Mouse (Mus musculus) heart, embryonic 12.5 days (tissue): ENCODE data around the gene Dyrk1b. TPM values are rescaled to one million over a fixed set of nuclear protein-coding genes. Genes with fewer than 3 reads are reported as not detected.

ENCODE experiments used
- ATAC-seq: fragments of 200-750 bp; cut with Nextera tagmentation; 2 replicates; pipeline ENCODE4 v1.8.0; 2017; ENCODE audit warnings: moderate TSS enrichment, moderate library complexity; ENCODE audit not compliant: insufficient number of reproducible peaks, low FRiP score
- H3K27ac ChIP-seq: fragments of 300-500 bp; sonication (generic); 2 replicates; pipeline ENCODE4 v1.5.1; 2016; ENCODE audit warnings: mild to moderate bottlenecking, moderate library complexity; ENCODE audit not compliant: poor library complexity, severe bottlenecking
- H3K27me3 ChIP-seq: fragments of 300-500 bp; sonication (generic); replicated peaks from 2 replicates; pipeline ENCODE4 v1.6.1; 2016; ENCODE audit warnings: mild to moderate bottlenecking, moderate library complexity
- H3K36me3 ChIP-seq: fragments of 300-500 bp; sonication (generic); 2 replicates; pipeline ENCODE4 v1.6.1; 2016; ENCODE audit warnings: mild to moderate bottlenecking, moderate library complexity
- H3K4me1 ChIP-seq: fragments of 300-500 bp; sonication (generic); replicated peaks from 2 replicates; pipeline ENCODE4 v1.6.1; 2016; ENCODE audit warnings: mild to moderate bottlenecking
- H3K4me2 ChIP-seq: fragments of 300-500 bp; sonication (generic); 2 replicates; pipeline ENCODE4 v1.6.1; 2016; ENCODE audit warnings: mild to moderate bottlenecking, moderate library complexity
- H3K4me3 ChIP-seq: fragments of 300-500 bp; sonication (generic); 2 replicates; pipeline ENCODE4 v1.5.1; 2016; ENCODE audit warnings: mild to moderate bottlenecking
- H3K9ac ChIP-seq: fragments of 300-500 bp; sonication (generic); 2 replicates; pipeline ENCODE4 v1.6.1; 2016; ENCODE audit warnings: mild to moderate bottlenecking, moderate library complexity
- H3K9me3 ChIP-seq: fragments of 300-500 bp; sonication (generic); replicated peaks from 2 replicates; pipeline ENCODE4 v1.6.1; 2016; ENCODE audit warnings: mild to moderate bottlenecking, moderate library complexity
- WGBS: fragments of 180-500 bp; shearing (Covaris S2); methylation state at CpG from one replicate; pipeline ENCODE4 v1.1.7; 2016; 5-methylcytosine and 5-hydroxymethylcytosine counted together
- polyA plus RNA-seq: library from polyadenylated mRNA; unstranded; fragments of >200 nt; fragmentation: Nextera tagmentation; extraction: Ambion mirVana; gene quantifications from 2 replicates; pipeline ENCODE4 v1.2.1, GENCODE M21; 2016

Gene Dyrk1b
- polyA plus RNA-seq, 1 experiment from 2014 or later: 9.1 TPM

GRCm38 (mm10) chr7:28169489-28170422 is 9.5 kb upstream of the Dyrk1b start, which contains the start of gene Fbl:
Gene Fbl, plus strand, starts transcription at chr7:28169710.
- Histone ChIP-seq H3K4me2 (peak within 1 kb of the TSS; percentile 88), H3K4me1 (peaks cover 27% of the 10 kb centered on the region), H3K9me3 (peaks cover 5% of the 10 kb centered on the region), H3K36me3 (peaks cover 2% of the 10 kb centered on the region), H3K9ac (peak within 1 kb of the TSS; percentile 86), H3K27ac (peak within 1 kb of the TSS; percentile 82), H3K27me3 (no peaks in the 10 kb centered on the region), H3K4me3 (peak within 1 kb of the TSS; percentile 72)
- WGBS: under 1% methylated on average over 79 of the region's 80 CpGs
- peak; percentile 93 for ATAC-seq

GRCm38 (mm10) chr7:28175358-28175757 is 3.9 kb upstream of the Dyrk1b start:
- no peak for ATAC-seq
- Histone ChIP-seq H3K4me3 (no peak overlapping the region), H3K9ac (no peak overlapping the region), H3K36me3 (peaks cover 37% of the 10 kb centered on the region), H3K27ac (no peak overlapping the region), H3K9me3 (no peaks in the 10 kb centered on the region), H3K27me3 (no peaks in the 10 kb centered on the region), H3K4me1 (peaks cover 19% of the 10 kb centered on the region), H3K4me2 (no peak overlapping the region)
- 86% methylated on average over 4 of the region's 4 CpGs for WGBS

DNA sequence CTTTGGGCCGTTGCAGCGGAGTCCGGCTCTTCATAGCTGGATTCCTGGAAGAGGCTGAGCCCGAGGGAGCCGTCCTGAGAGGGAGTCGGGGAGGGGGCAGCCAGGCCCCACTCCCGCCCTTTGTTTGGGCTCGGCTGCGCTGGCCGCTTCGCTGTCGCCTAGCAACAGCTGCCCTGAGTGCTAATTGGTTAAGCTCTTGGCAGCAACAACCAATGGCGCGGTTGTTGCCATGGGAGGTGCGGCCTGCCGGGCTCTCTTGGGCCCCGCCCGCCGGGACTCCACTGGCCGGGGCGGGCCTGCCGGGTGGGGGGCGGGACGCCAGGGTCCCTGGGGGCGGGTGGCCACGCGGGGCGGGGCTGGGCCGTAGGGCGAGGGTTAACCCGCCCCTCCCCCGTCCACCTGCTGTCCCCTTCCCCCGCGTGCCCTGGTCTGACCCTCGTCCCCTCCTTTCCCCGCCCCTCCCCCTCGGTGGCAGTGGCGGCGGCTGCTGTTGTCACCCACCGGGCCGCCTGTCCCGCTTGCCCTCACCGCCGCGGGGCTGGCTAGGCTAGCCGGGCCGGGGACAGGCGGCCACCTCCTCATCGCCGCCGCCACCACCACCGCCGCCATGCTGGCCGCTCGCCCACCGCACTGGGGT is 590 bp downstream of the Dyrk1b start:
- peak overlapping the region; percentile 92 for H3K4me2 ChIP-seq
- H3K27ac ChIP-seq: peak overlapping the region; percentile 78
- no peaks in the 10 kb centered on the region for H3K27me3 ChIP-seq
- peaks cover 13% of the 10 kb centered on the region for H3K4me1 ChIP-seq
- peaks cover 71% of the 10 kb centered on the region for H3K36me3 ChIP-seq
- peak overlapping the region; percentile 95 for H3K4me3 ChIP-seq
- no peaks in the 10 kb centered on the region for H3K9me3 ChIP-seq
- 1% methylated on average over 42 of the region's 56 CpGs for WGBS
- ATAC-seq: peak; percentile 97
- peak overlapping the region; percentile 95 for H3K9ac ChIP-seq

DNA sequence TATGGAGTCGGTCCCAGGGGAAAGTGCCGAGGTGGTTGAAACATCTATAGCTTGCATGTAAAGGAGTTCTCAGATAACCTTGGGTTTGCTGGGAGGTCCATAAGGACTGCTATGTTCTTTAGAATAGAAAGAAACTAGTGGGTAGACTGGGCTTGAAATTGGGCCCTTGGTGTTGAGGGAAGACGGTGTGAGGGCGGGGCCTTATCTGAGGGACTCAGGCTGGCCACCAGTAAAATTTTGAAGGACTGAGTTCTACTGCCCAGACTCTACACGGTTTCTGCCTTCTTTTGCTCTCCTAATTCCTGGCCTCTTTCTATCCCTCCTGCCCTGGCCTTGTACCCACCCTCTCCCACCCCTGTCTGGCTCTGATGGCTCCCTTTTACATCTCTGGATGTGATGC is 1.6 kb downstream of the Dyrk1b start:
- H3K36me3 ChIP-seq: peaks cover 71% of the 10 kb centered on the region
- peak overlapping the region; percentile 95 for H3K4me3 ChIP-seq
- peak overlapping the region; percentile 95; the same call in 1 of the 2 replicates for H3K9ac ChIP-seq
- 67% methylated on average over 5 of the region's 5 CpGs for WGBS
- peak overlapping the region; percentile 92 for H3K4me2 ChIP-seq
- no peak overlapping the region for H3K27ac ChIP-seq
- no peak for ATAC-seq
- no peaks in the 10 kb centered on the region for H3K27me3 ChIP-seq
- no peaks in the 10 kb centered on the region for H3K9me3 ChIP-seq
- peaks cover 13% of the 10 kb centered on the region for H3K4me1 ChIP-seq

GRCm38 (mm10) chr7:28181376-28181775 is 2.1 kb downstream of the Dyrk1b start:
- ATAC-seq: no peak
- Histone ChIP-seq H3K27me3 (no peaks in the 10 kb centered on the region), H3K9ac (peak overlapping the region; percentile 37; the same call in 1 of the 2 replicates), H3K27ac (no peak overlapping the region), H3K4me1 (peaks cover 13% of the 10 kb centered on the region), H3K36me3 (peaks cover 71% of the 10 kb centered on the region), H3K9me3 (no peaks in the 10 kb centered on the region), H3K4me3 (no peak overlapping the region), H3K4me2 (no peak overlapping the region)
- 96% methylated on average over 12 of the region's 12 CpGs for WGBS

GRCm38 (mm10) chr7:28182320-28182719 is 3.1 kb downstream of the Dyrk1b start:
- H3K36me3 ChIP-seq: peaks cover 71% of the 10 kb centered on the region
- H3K27me3 ChIP-seq: no peaks in the 10 kb centered on the region
- H3K9ac ChIP-seq: no peak overlapping the region
- H3K27ac ChIP-seq: no peak overlapping the region
- no peak overlapping the region for H3K4me2 ChIP-seq
- WGBS: 95% methylated on average over 22 of the region's 22 CpGs
- no peaks in the 10 kb centered on the region for H3K9me3 ChIP-seq
- ATAC-seq: no peak
- peaks cover 13% of the 10 kb centered on the region for H3K4me1 ChIP-seq
- H3K4me3 ChIP-seq: no peak overlapping the region

DNA sequence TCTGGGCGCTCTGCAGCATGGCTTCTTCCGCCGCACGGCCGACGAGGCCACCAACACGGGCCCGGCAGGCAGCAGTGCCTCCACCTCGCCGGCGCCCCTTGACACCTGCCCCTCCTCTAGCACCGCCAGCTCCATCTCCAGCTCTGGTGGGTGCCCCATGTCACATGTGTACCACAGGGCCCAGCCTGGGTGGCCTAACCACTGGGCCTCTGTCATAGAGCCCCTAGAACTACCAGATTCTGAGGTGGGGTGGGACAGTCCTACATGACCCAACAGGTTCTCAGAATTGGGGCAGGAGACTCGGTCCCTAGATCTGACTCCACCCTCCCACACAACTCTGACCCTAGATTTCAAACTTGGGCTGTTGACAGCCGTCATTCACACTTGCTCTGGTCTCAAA is 6.6 kb downstream of the Dyrk1b start:
- 88% methylated on average over 14 of the region's 14 CpGs for WGBS

DNA sequence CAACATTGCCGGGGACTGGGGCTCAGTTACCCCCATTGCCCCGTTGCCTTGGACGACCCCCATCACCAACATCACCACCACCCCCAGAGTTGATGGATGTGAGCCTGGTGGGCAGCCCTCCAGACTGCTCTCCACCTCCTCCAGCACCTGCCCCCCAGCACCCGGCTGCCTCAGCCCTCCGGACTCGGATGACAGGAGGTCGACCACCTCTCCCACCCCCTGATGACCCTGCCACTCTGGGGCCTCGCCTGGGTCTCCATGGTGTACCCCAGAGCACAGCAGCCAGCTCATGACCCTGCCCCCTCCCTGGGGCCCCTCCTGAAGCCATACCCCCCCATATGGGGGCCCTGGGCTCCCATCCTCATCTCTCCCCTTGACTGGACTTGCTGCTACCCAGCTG is 7.4 kb downstream of the Dyrk1b start:
- Histone ChIP-seq H3K36me3 (peaks cover 98% of the 10 kb centered on the region), H3K4me1 (no peaks in the 10 kb centered on the region), H3K4me3 (no peak overlapping the region), H3K9me3 (no peaks in the 10 kb centered on the region), H3K27me3 (no peaks in the 10 kb centered on the region), H3K9ac (no peak overlapping the region), H3K4me2 (no peak overlapping the region), H3K27ac (no peak overlapping the region)
- peak; percentile 37; the same call in 1 of the 2 replicates for ATAC-seq
- WGBS: 88% methylated on average over 8 of the region's 8 CpGs

More for the DNA sequence above, 6.6 kb downstream of the Dyrk1b start:
- Histone ChIP-seq H3K4me3 (no peak overlapping the region), H3K4me2 (no peak overlapping the region), H3K4me1 (peaks cover 6% of the 10 kb centered on the region), H3K9me3 (no peaks in the 10 kb centered on the region), H3K27ac (no peak overlapping the region), H3K9ac (no peak overlapping the region), H3K36me3 (peaks cover 95% of the 10 kb centered on the region), H3K27me3 (no peaks in the 10 kb centered on the region)
- ATAC-seq: no peak

DNA sequence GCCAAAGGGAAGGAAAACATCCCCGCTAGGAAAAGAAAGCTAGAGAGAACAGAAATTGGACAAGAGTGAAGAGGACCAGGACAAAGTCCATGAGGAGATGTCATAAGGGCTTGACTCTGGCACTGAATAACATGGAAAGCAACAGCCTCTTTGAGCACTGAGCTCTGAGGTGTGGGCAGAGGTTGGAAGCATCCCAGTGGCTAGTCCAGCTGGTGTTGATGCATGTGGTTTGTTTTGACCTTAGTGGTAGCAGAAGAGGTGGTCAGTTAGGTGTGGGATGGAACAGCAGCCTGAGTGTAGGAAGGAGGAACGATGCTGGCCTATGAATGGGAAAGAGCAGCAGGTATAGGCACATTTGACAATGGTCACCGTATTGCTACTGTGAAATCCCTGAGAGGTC is 12.2 kb downstream of the Dyrk1b start:
- 92% methylated on average over 3 of the region's 3 CpGs for WGBS
- no peak overlapping the region for H3K4me3 ChIP-seq
- no peaks in the 10 kb centered on the region for H3K27me3 ChIP-seq
- H3K36me3 ChIP-seq: peaks cover 77% of the 10 kb centered on the region
- ATAC-seq: no peak
- no peaks in the 10 kb centered on the region for H3K9me3 ChIP-seq
- H3K9ac ChIP-seq: no peak overlapping the region
- H3K27ac ChIP-seq: no peak overlapping the region
- no peak overlapping the region for H3K4me2 ChIP-seq
- H3K4me1 ChIP-seq: no peaks in the 10 kb centered on the region

- no peak overlapping the region for H3K27ac ChIP-seq
- H3K9me3 ChIP-seq: no peaks in the 10 kb centered on the region
- H3K4me1 ChIP-seq: no peaks in the 10 kb centered on the region
- no peak overlapping the region for H3K9ac ChIP-seq
- peaks cover 73% of the 10 kb centered on the region for H3K36me3 ChIP-seq
- no peak overlapping the region for H3K4me2 ChIP-seq
- H3K4me3 ChIP-seq: no peak overlapping the region
- 100% methylated on average over 1 of the region's 1 CpGs for WGBS
- H3K27me3 ChIP-seq: no peaks in the 10 kb centered on the region
- no peak for ATAC-seq
These were observed 12.6 kb downstream of the Dyrk1b start for GRCm38 (mm10) chr7:28191903-28192302.

DNA sequence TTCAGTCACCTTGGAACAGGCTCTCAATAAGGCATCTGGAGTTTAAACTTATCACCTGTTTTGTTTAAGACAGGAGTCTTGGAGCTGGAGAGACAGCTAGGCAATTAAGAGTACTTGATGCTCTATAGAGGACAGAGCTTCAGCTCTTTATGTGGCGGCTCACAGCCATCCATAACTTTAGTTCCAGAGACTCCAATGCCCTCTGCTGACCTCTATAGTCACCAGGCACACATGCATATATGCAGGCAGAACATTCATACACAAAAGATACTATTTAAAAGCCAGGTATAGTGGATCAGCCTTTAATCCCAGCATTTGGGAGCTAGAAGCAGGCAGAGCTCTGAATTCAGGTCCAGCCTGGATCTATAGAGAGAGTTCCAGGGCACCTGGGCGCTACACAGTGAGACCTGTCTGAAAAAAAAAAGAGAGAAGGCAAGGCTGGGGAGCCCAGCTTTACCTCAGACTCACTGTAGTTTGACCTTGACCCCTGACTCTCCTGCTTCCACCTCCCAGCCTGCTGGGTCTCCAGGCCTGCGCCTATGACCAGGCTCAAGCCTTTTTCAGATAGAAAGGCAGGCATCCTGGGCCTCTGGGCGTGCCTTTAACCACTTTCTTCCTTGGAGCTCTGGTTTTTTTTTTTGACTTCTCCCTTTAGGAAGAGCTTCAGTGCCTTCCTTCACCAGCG is 16.3 kb downstream of the Dyrk1b start:
- ATAC-seq: no peak
- Histone ChIP-seq H3K9ac (no peak overlapping the region), H3K27me3 (no peaks in the 10 kb centered on the region), H3K36me3 (peaks cover 44% of the 10 kb centered on the region), H3K4me1 (no peaks in the 10 kb centered on the region), H3K4me2 (no peak overlapping the region), H3K27ac (no peak overlapping the region), H3K4me3 (no peak overlapping the region), H3K9me3 (no peaks in the 10 kb centered on the region)
- 79% methylated on average over 5 of the region's 5 CpGs for WGBS
